Mouse (Mus musculus): ENCODE results near the gene Desi2.
"Not testable (repeated sequence)": the region's sequence is repeated elsewhere in the genome, so short reads cannot be mapped to it uniquely, and the experiment has no call there.

DNA sequence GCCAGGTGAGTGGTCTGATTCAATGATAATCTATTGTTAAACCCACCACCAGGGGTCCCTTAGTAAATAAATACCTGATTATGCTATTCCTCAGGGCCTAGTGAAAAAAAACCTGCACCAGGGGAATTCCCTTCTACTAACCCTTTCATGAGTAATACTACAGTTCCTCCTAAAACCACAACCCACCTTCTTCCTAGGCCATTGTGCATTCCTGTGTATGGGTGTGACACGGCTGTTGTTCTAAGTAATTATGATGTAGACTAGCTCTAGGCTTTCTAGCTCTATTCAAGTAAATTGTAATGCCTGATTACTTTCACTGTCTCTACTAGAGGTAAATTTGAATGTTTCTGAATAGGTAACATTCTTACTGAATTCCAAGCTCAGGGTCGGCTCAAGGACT lies 114.0 kb downstream of the Desi2 start:
- not testable (repeated sequence) for TF ChIP-seq POU5F1 (IDR thresholded peaks at IDR 0.05; ENCODE audit: borderline replicate concordance, low read length); CTCF (conservative IDR thresholded peaks at IDR 0.05; ENCODE audit: low read length)

Data from E14TG2a.4 (cell line).